Mouse (Mus musculus): Measurements from ENCODE around the gene Ddo. TPM values are rescaled to one million over a fixed set of nuclear protein-coding genes. Genes with fewer than 3 reads are reported as not detected.

The Ddo gene
- polyA plus RNA-seq, 1 experiment from 2014 or later: 1.4 TPM

DNA sequence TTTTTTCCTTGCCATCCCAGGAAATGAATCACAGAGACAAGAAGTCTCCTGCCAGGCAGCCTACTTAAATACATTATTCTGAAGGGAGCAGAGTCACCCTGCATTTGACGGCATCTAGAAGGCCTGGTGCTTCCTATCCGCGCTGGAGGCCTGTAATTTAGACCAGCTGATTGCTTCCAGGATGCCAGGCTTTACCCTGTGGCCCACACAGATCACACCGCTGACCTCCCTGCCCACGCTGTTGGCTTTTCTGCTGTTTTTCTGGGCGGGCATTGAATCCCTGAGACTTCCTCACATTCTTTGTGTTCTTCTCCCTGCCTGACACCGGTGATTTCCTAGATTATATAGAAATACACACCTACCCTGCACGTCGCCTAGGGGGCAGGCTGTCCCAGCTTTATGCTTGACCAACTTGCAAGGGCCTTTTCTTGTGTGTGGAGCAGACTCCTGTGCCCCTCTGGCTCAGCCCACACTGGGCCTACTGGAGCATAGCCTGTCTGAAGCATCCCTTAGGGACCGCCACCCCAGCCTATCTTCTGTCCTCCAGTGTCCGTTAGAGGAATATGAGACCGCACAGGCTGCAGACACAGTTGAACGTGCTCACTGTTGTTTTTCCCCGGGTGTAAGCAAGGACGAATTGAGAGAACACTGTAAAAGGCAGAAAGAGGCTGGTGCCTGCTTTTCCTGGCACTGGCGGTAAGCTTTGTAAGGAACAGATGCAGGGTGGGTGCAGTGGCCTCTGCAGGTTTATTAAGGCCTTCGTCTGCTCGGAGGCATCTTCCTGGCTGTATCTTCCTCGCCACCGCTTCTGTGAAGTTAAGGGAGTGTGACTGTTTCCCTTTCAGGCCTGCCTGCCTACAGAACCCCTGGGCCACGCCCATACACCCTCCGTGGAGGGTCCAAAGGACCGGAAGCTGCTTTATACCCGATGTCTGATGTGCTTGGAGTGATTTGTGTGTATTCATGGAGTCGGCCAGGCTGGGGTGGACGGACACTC is 9.3 kb downstream of the Ddo start:
- Histone ChIP-seq H3K36me3 (no peaks in the 10 kb centered on the region), H3K27ac (peak overlapping the region; percentile 75)
- DNase-seq (ENCODE audit: low spot score): peak; percentile 34

DNA sequence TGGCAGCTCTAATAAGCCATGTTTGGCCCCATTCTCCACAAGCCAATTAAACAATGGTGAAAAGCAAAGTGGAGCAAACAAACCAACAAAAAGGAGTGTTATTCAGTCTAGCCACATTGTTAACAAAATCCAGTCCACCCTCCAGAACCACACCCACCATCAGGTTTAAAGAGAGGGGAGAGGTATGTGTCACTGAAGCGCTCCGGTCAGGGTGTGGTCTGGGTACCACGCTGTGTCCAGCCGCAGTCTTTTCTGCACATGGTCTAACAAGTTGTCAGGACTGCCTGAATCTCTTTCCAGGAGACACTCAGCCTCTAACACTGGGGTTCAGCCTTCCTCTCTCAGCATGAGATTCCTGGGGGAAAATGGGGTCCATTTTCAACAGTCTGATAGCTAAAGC is 10.6 kb downstream of the Ddo start:
- Histone ChIP-seq H3K4me1 (replicated peaks) (peaks cover 24% of the 10 kb centered on the region), H3K4me3 (no peak overlapping the region), H3K9me3 (no peaks in the 10 kb centered on the region), H3K27ac (no peak overlapping the region), H3K27me3 (ENCODE audit: insufficient read depth, poor library complexity, severe bottlenecking) (peaks cover 9% of the 10 kb centered on the region), H3K36me3 (no peaks in the 10 kb centered on the region)
- WGBS: 89% methylated on average over 4 of the region's 4 CpGs
- no peak for DNase-seq (ENCODE audit: low spot score)

More for the DNA sequence above, 9.3 kb downstream of the Ddo start:
- Histone ChIP-seq H3K9me3 (no peaks in the 10 kb centered on the region), H3K27me3 (ENCODE audit: insufficient read depth, poor library complexity, severe bottlenecking) (peaks cover 9% of the 10 kb centered on the region), H3K4me1 (replicated peaks) (peaks cover 24% of the 10 kb centered on the region), H3K4me3 (no peak overlapping the region; the same call in 1 of the 2 replicates)
- 47% methylated on average over 26 of the region's 26 CpGs for WGBS

DNA sequence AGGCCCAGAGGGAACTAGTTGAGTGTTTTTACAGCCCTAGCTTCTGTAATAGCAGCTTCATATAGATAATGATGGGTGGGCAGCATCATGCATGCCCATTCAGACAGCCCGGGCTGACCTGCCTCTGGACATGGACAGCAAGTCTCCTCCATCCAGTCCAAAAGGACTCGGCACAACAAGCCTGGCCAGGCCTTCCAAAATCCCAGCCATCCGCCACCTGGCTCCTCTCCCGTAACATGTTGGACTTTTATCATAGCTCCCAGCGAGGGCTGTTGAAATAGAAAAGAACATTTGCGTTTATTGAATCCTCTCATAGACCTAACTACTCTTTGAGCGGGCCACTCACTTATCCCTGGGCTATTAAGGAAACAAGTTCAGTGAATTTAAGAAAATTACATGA is 12.1 kb downstream of the Ddo start:
- WGBS: 91% methylated on average over 7 of the region's 7 CpGs
- H3K36me3 ChIP-seq: no peaks in the 10 kb centered on the region
- peaks cover 24% of the 10 kb centered on the region for H3K4me1 ChIP-seq (replicated peaks)
- peaks cover 12% of the 10 kb centered on the region for H3K9me3 ChIP-seq
- H3K4me3 ChIP-seq: no peak overlapping the region
- no peak for DNase-seq (ENCODE audit: low spot score)
- H3K27me3 ChIP-seq (ENCODE audit: insufficient read depth, poor library complexity, severe bottlenecking): peaks cover 9% of the 10 kb centered on the region
- H3K27ac ChIP-seq: no peak overlapping the region

DNA sequence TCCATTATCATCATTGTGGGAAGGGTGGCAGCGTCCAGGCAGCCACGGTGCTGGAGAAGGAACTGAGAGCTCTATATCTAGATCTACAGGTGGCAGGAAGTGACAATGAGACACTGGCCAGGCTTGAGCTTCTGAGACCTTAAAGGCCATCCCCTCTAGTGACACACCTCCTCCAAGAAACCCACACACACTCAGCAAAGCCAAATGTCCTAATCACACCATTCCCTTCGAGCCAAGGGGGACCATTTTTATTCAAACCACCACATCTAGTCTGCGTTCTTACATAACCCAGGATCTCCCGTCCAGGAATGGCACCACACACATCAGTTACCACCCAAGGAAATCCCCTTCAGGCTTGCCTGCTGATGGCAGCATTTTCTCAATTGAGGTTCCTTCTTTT is 13.3 kb downstream of the Ddo start:
- DNase-seq (ENCODE audit: low spot score): no peak
- WGBS: 88% methylated on average over 5 of the region's 5 CpGs
- peaks cover 17% of the 10 kb centered on the region for H3K9me3 ChIP-seq
- no peaks in the 10 kb centered on the region for H3K36me3 ChIP-seq
- H3K4me3 ChIP-seq: no peak overlapping the region
- peaks cover 9% of the 10 kb centered on the region for H3K27me3 ChIP-seq (ENCODE audit: insufficient read depth, poor library complexity, severe bottlenecking)
- H3K4me1 ChIP-seq (replicated peaks): peaks cover 20% of the 10 kb centered on the region
- H3K27ac ChIP-seq: no peak overlapping the region

DNA sequence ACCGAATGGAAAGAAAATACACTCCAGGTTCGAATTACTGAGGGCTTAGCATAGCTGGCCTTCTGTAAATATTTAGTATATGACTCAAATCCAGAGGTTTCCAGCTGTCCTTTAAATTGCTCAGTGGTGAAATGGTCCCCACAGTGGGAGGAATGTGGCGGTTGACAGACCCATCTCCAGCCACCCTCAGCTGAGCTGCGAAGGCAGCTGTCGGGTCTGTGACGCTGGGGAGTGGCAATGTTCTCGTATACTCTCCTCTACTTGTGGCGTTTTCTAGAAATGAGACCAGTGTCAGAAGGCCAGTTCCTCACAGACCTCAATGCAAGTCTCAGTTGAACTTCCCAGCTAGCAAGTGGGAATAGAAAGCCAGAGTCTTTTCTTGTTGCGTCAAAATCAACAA is 14.6 kb downstream of the Ddo start:
- Histone ChIP-seq H3K27ac (no peak overlapping the region), H3K27me3 (ENCODE audit: insufficient read depth, poor library complexity, severe bottlenecking) (peaks cover 9% of the 10 kb centered on the region; the same call in 1 of the 2 replicates), H3K4me1 (replicated peaks) (peaks cover 7% of the 10 kb centered on the region), H3K9me3 (peaks cover 17% of the 10 kb centered on the region), H3K4me3 (no peak overlapping the region), H3K36me3 (no peaks in the 10 kb centered on the region)
- DNase-seq (ENCODE audit: low spot score): no peak
- 76% methylated on average over 9 of the region's 9 CpGs for WGBS

DNA sequence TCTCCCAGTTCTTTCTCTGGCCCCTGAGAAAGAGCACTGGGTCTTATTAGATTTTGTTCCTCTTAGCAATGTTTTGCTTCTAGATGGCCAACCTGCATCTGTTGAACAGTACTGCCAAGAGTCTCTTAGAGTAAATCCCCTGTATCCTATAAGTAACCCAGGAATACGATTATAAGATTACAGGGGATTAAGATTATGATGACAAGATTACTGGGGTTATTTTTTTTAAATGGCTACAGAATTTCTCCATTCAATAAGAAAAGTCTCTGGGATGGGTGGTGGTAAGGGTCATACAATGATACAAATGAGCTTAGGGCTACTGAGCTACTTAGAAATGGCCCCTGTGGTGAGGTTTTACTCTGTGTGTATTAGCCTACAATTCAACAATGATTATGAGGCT is 15.5 kb downstream of the Ddo start:
- Histone ChIP-seq H3K9me3 (peaks cover 17% of the 10 kb centered on the region), H3K27me3 (ENCODE audit: insufficient read depth, poor library complexity, severe bottlenecking) (peaks cover 5% of the 10 kb centered on the region; the same call in 1 of the 2 replicates), H3K4me1 (replicated peaks) (no peaks in the 10 kb centered on the region; the same call in 1 of the 2 replicates), H3K4me3 (no peak overlapping the region), H3K36me3 (no peaks in the 10 kb centered on the region), H3K27ac (no peak overlapping the region)
- 80% methylated on average over 1 of the region's 1 CpGs for WGBS
- no peak for DNase-seq (ENCODE audit: low spot score)

DNA sequence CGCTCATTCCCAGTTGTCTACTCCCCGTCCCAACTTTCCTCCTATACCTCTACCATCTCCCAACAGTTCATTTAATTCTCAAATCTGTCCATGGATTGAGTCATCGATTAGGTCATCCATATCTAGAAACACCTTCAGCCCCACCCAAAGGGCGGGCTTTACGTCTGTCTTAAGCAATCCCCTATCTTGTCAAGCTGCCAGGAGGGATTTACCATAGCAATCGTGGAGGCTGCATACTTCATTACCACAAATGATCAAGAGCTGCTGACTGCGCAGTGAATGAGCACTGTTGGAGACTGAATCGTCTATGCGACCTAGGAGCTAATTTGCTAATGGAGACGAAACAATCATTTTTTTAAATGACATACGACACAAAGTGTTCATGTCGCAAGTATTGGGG is 19.0 kb downstream of the Ddo start:
- 92% methylated on average over 12 of the region's 12 CpGs for WGBS
- no peak overlapping the region for H3K4me3 ChIP-seq
- no peak for DNase-seq (ENCODE audit: low spot score)
- no peaks in the 10 kb centered on the region for H3K36me3 ChIP-seq
- H3K27ac ChIP-seq: no peak overlapping the region
- no peaks in the 10 kb centered on the region for H3K27me3 ChIP-seq (ENCODE audit: insufficient read depth, poor library complexity, severe bottlenecking)
- H3K4me1 ChIP-seq (replicated peaks): peaks cover 16% of the 10 kb centered on the region; the same call in 1 of the 2 replicates
- peaks cover 17% of the 10 kb centered on the region for H3K9me3 ChIP-seq

DNA sequence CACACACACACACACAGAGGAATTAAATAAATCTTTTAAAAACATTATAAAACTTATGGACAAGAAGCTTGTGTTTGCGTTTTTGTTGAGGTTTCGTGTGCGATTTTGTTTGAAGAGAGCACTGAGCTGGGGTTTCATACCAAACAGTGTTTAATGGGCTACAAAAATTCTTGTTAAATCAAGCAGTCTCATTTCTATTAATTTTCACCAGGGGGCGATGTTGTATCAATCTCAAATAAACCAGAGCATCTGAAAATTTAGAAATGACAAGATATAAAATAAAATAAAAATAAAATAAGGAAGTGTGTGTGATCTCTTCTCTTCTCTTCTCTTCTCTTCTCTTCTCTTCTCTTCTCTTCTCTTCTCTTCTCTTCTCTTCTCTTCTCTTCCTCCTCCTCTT is 19.8 kb downstream of the Ddo start:
- no peaks in the 10 kb centered on the region for H3K27me3 ChIP-seq (ENCODE audit: insufficient read depth, poor library complexity, severe bottlenecking)
- DNase-seq (ENCODE audit: low spot score): no peak
- peaks cover 18% of the 10 kb centered on the region; the same call in 1 of the 2 replicates for H3K4me1 ChIP-seq (replicated peaks)
- H3K9me3 ChIP-seq: peaks cover 17% of the 10 kb centered on the region
- 36% methylated on average over 4 of the region's 4 CpGs for WGBS
- no peak overlapping the region for H3K4me3 ChIP-seq
- H3K27ac ChIP-seq: no peak overlapping the region
- no peaks in the 10 kb centered on the region for H3K36me3 ChIP-seq

DNA sequence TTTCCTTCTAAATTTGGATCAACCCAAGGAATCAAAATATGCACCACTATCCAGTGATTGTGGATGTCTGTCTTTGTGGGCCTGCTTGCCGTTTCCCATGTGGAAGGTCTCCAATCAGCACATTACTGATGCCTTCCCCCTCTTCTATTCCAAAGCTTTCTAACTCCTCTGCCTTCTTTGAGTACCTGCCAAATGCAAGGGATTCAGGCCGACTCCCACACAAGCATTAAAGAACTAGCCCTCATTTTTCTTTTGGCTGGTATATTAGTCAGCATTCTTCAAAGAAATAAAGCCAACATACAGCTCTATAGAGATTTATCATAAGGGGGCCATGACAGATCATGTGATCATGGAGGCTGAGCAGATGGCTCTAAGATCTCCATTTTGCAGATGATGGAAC is 21.9 kb downstream of the Ddo start:
- no peak overlapping the region for H3K27ac ChIP-seq
- H3K4me1 ChIP-seq (replicated peaks): peaks cover 18% of the 10 kb centered on the region; the same call in 1 of the 2 replicates
- peaks cover 8% of the 10 kb centered on the region for H3K9me3 ChIP-seq
- no peaks in the 10 kb centered on the region for H3K27me3 ChIP-seq (ENCODE audit: insufficient read depth, poor library complexity, severe bottlenecking)
- no peak overlapping the region for H3K4me3 ChIP-seq
- no peak for DNase-seq (ENCODE audit: low spot score)
- H3K36me3 ChIP-seq: no peaks in the 10 kb centered on the region
- 82% methylated on average over 2 of the region's 2 CpGs for WGBS

DNA sequence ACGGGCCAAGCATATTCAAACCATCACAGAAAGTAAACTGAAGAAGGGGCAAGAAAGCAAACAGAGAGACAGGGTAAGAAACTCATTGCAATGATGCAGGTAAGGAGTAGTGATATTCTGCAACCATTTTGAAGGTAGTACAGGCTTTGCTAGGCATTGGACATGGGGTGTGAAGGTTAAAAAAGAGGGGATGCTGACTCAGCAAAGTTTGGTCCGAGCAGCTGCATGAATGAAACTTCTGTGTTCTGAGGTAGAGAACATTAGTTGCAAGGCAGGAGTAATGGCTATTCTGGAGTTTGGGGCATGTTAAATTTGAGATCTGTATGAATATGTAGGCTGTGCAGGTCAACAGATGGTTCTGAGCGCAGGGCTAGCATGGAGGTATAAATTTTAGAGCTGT is 35.5 kb downstream of the Ddo start:
- Histone ChIP-seq H3K4me3 (no peak overlapping the region), H3K27me3 (ENCODE audit: insufficient read depth, poor library complexity, severe bottlenecking) (no peaks in the 10 kb centered on the region), H3K27ac (no peak overlapping the region), H3K4me1 (replicated peaks) (no peaks in the 10 kb centered on the region), H3K9me3 (no peaks in the 10 kb centered on the region), H3K36me3 (no peaks in the 10 kb centered on the region)
- 85% methylated on average over 3 of the region's 3 CpGs for WGBS
- DNase-seq (ENCODE audit: low spot score): no peak

DNA sequence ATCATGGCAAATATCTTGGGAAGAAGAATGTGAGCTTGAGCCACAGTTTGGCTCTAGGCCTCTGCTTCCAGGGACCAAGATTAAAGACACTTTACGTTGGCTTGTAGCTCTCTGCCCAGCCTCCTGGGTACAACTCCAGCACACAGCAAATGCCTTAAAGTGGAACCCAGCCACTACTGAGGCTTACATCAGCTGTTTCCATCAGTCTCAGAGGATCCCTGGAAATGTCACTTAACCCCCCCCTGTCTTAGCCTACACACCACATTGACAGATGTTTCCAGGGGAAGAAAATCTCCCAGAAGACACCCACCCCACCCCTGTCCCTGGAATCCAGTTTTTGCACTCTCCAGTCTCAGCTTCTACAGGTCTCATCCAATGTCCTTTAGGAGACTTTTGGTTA is 37.1 kb downstream of the Ddo start:
- Histone ChIP-seq H3K27ac (no peak overlapping the region), H3K27me3 (ENCODE audit: insufficient read depth, poor library complexity, severe bottlenecking) (no peaks in the 10 kb centered on the region), H3K36me3 (no peaks in the 10 kb centered on the region), H3K4me3 (no peak overlapping the region), H3K4me1 (replicated peaks) (no peaks in the 10 kb centered on the region), H3K9me3 (no peaks in the 10 kb centered on the region)
- DNase-seq (ENCODE audit: low spot score): no peak
- WGBS: 91% methylated on average over 1 of the region's 1 CpGs

DNA sequence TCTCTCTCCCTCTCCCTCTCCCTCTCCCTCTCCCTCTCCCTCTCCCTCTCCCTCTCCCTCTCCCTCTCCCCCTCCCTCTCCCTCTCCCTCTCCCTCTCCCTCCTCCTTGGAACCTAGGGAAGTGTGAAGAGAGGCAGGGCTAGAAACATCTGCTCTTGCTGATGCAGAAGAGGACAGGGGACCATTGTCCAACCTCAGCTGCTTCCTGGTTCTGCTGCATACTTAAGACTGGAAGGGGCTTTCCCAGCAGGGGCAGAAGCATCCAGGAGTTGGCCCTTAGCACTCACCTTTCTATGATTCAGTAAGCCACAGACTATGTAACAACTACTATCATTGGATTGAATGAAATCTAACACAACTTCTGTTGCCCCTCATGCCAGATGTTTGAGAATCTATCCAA is 38.8 kb downstream of the Ddo start:
- DNase-seq (ENCODE audit: low spot score): no peak
- Histone ChIP-seq H3K27ac (no peak overlapping the region), H3K27me3 (ENCODE audit: insufficient read depth, poor library complexity, severe bottlenecking) (no peaks in the 10 kb centered on the region), H3K36me3 (no peaks in the 10 kb centered on the region), H3K4me1 (replicated peaks) (peaks cover 10% of the 10 kb centered on the region), H3K9me3 (no peaks in the 10 kb centered on the region), H3K4me3 (no peak overlapping the region)

DNA sequence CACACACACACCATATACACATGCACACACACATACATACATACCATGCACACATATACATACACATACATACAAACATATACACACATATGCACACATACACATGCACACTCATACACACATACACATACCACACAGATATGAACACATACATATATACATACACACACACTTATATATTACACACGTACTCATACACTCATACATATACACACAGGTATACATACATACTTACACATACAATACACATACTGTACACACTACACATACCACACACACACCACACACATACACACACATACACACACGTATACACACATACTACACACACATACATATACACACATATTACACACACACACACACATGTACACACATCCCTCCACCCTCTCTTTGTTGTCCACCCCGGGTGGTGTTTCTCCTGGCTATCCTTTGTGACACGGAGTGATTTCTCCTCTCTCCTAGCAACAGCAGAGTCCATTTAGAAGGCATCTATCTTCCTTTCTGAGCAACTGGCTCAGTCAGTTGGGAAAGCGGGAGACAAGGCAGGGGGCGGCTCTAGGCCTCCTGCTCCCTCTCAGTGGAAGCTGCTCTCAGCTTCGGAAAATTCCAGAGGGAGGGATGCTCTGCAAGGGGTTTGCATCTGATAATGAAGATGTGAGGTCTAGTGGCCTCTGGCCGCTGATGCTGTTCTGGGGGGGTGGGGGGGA is 42.9 kb downstream of the Ddo start:
- 46% methylated on average over 8 of the region's 8 CpGs for WGBS
- DNase-seq (ENCODE audit: low spot score): no peak
- H3K27ac ChIP-seq: peak overlapping the region; percentile 70

More for the DNA sequence above, 42.9 kb downstream of the Ddo start:
- Histone ChIP-seq H3K36me3 (no peaks in the 10 kb centered on the region), H3K9me3 (no peaks in the 10 kb centered on the region), H3K4me3 (no peak overlapping the region), H3K4me1 (replicated peaks) (peaks cover 17% of the 10 kb centered on the region), H3K27me3 (ENCODE audit: insufficient read depth, poor library complexity, severe bottlenecking) (no peaks in the 10 kb centered on the region)

All from hindbrain, embryonic 10.5 days (tissue).